Mouse (Mus musculus) limb, embryonic 12.5 days (tissue): ENCODE measurements around the gene 2310022B05Rik. TPM values are rescaled to one million over a fixed set of nuclear protein-coding genes. Genes with fewer than 3 reads are reported as not detected.

ENCODE experiments used
- ATAC-seq: fragments of 200-750 bp; cut with Nextera tagmentation; 2 replicates; pipeline ENCODE4 v1.8.0; 2017; ENCODE audit warnings: low read depth, moderate TSS enrichment; ENCODE audit not compliant: insufficient number of reproducible peaks, insufficient read depth, low FRiP score, low TSS enrichment
- H3K27ac ChIP-seq: fragments of 300-500 bp; sonication (generic); 2 replicates; pipeline ENCODE4 v1.5.1; 2016; ENCODE audit warnings: mild to moderate bottlenecking, moderate library complexity
- H3K27me3 ChIP-seq: fragments of 300-500 bp; sonication (generic); 2 replicates; pipeline ENCODE4 v1.6.1; 2016; ENCODE audit warnings: mild to moderate bottlenecking, moderate library complexity
- H3K36me3 ChIP-seq: fragments of 300-500 bp; sonication (generic); 2 replicates; pipeline ENCODE4 v1.6.1; 2016; ENCODE audit warnings: mild to moderate bottlenecking, moderate library complexity
- H3K4me1 ChIP-seq: fragments of 300-500 bp; sonication (generic); replicated peaks from 2 replicates; pipeline ENCODE4 v1.6.1; 2016
- H3K4me2 ChIP-seq: fragments of 300-500 bp; sonication (generic); 2 replicates; pipeline ENCODE4 v1.6.1; 2016; ENCODE audit warnings: mild to moderate bottlenecking, moderate library complexity
- H3K4me3 ChIP-seq: fragments of 300-500 bp; sonication (generic); replicated peaks from 2 replicates; pipeline ENCODE4 v1.5.1; 2016; ENCODE audit warnings: mild to moderate bottlenecking
- H3K9ac ChIP-seq: fragments of 300-500 bp; sonication (generic); replicated peaks from 2 replicates; pipeline ENCODE4 v1.6.1; 2016; ENCODE audit warnings: mild to moderate bottlenecking, moderate library complexity
- H3K9me3 ChIP-seq: fragments of 300-500 bp; sonication (generic); 2 replicates; pipeline ENCODE4 v1.6.1; 2016; ENCODE audit warnings: mild to moderate bottlenecking, moderate library complexity
- WGBS: fragments of 180-500 bp; shearing (Covaris S2); methylation state at CpG from one replicate; pipeline ENCODE4 v1.1.7; 2016; 5-methylcytosine and 5-hydroxymethylcytosine counted together
- polyA plus RNA-seq: library from polyadenylated mRNA; unstranded; fragments of >200 nt; fragmentation: Nextera tagmentation; extraction: Ambion mirVana; gene quantifications from 2 replicates; pipeline ENCODE4 v1.2.1, GENCODE M21; 2016

The 2310022B05Rik gene
- polyA plus RNA-seq, 1 experiment from 2014 or later: 29.1 TPM

DNA sequence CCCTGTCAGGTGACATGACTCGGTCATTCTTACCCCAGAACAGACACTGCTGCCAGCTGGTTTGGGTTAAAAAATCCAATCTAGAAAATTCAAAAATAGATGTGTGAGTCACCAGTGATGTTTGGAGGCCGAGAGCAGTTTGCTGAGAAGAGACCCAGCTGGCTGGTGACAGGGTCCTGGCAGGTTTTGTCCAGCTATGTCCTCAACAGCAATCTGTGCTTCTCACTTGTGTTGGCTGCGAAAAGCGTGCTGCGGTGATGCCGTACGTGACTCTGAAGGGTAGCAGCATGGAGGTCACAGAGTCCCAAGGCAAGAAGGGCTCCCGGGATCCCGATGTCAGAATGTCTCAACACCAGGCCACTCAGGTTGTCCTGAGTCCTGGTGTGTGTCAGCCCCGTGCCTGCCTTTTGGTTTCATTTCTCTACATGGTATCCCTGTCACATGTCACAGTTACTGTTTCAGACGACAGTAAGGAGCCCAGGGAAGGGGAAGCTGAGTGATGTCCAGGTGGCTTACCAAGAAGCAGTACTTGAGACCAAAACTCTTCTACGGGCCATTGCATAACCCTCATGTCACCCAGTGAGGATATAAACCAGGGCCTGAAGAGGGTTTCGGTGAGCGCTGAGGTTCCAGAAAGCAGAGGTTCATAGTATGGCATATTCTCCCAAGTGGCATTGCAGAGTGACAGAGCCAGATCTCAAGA lies 30.0 kb downstream of the 2310022B05Rik start:
- H3K9ac ChIP-seq: no peak overlapping the region
- H3K27ac ChIP-seq: no peak overlapping the region
- no peaks in the 10 kb centered on the region for H3K9me3 ChIP-seq
- no peak overlapping the region for H3K4me2 ChIP-seq
- no peaks in the 10 kb centered on the region for H3K4me1 ChIP-seq
- no peaks in the 10 kb centered on the region for H3K27me3 ChIP-seq
- H3K4me3 ChIP-seq: no peak overlapping the region
- 85% methylated on average over 14 of the region's 14 CpGs for WGBS
- H3K36me3 ChIP-seq: peaks cover 36% of the 10 kb centered on the region
- ATAC-seq: no peak

DNA sequence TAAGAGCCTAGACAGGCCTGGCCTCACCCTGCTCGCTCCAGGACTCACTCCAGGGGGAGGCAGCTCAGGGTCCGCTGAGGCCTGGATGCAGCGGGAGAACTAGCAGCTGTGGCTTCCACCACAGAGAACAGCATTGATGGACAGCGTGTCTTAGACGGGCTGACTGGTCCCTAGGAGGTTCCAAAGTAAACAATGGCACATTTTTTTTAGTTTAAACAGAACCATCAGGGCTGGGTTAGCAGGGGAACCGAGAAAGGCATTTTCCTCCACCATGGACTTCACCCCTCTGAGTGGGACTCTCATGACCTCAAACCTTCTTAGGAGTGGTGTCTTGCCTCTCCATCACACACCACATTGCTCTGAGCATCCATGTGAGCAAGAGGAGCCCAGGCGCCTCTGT lies 31.2 kb downstream of the 2310022B05Rik start:
- H3K9me3 ChIP-seq: no peaks in the 10 kb centered on the region
- peaks cover 24% of the 10 kb centered on the region for H3K36me3 ChIP-seq
- H3K27me3 ChIP-seq: no peaks in the 10 kb centered on the region
- no peak overlapping the region for H3K9ac ChIP-seq
- no peak overlapping the region for H3K27ac ChIP-seq
- no peaks in the 10 kb centered on the region for H3K4me1 ChIP-seq
- no peak overlapping the region for H3K4me2 ChIP-seq
- WGBS: 53% methylated on average over 7 of the region's 7 CpGs
- H3K4me3 ChIP-seq: no peak overlapping the region
- no peak for ATAC-seq

DNA sequence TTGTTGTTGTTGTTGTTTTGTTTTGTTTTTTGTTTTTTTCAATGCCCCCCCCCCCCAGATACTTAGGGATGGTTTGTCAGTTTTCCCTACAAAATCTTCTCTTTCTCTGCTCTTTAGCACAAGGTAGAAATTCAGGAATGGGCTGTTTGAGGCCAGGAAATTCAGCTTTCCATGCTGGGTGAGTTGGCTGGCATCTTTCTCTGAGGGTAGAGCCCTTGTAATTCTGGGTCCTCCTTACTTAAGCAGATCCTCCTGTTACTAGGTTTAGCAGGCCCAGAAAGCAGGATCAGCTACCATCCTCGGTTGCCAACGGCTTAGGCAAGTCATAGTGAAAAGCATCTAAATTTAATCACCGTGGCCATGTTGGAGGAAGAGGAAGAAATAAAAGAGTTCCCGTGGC lies 32.3 kb downstream of the 2310022B05Rik start:
- no peaks in the 10 kb centered on the region for H3K4me1 ChIP-seq
- no peaks in the 10 kb centered on the region for H3K27me3 ChIP-seq
- WGBS: 86% methylated on average over 4 of the region's 4 CpGs
- H3K36me3 ChIP-seq: peaks cover 14% of the 10 kb centered on the region
- H3K9me3 ChIP-seq: no peaks in the 10 kb centered on the region
- H3K4me2 ChIP-seq: no peak overlapping the region
- no peak for ATAC-seq
- no peak overlapping the region for H3K9ac ChIP-seq
- H3K27ac ChIP-seq: no peak overlapping the region
- H3K4me3 ChIP-seq: no peak overlapping the region

DNA sequence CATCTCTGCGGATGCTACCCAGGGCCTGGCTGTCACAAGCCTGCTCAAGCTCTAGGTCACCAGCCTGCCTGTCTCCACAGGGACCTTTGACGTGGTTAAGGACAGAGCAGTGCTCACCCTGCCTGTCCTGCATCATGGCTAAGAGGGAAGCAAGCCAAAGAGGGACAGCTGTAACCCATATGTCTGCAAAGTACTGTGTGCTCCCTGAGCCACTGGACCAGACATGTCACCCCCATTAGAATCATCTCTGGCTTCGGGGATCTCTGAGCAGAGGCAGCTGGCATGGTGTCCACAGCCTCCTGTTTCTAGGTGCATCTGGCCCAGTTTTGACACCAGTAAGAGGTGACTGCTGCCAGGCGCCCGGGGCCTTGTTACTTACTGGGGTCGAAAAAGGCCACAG lies 32.7 kb downstream of the 2310022B05Rik start:
- WGBS: 75% methylated on average over 6 of the region's 6 CpGs
- H3K36me3 ChIP-seq: peaks cover 10% of the 10 kb centered on the region; the same call in 1 of the 2 replicates
- H3K4me1 ChIP-seq: no peaks in the 10 kb centered on the region
- no peak overlapping the region for H3K27ac ChIP-seq
- H3K4me2 ChIP-seq: no peak overlapping the region
- no peak overlapping the region for H3K4me3 ChIP-seq
- no peak overlapping the region for H3K9ac ChIP-seq
- no peaks in the 10 kb centered on the region for H3K27me3 ChIP-seq
- no peak for ATAC-seq
- H3K9me3 ChIP-seq: no peaks in the 10 kb centered on the region

DNA sequence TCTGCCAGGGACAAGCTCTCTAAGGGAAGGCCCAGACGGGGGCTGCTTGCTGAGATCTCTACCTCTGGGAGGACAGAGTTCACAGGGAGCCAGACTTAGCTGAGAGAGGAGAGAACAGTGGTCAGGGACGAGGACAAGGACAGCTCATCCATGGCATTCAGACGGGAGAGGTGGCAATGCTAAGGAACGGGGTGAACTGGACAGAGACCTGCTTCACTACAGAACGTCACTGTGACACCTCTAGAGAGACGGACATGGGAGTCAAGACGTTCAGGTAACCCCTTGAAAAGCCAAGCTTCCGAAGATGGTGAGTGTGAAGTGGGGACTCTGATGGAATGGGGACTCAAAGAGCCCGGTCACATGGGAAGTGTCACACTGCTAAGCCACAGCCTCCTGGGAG lies 36.9 kb downstream of the 2310022B05Rik start:
- no peaks in the 10 kb centered on the region for H3K36me3 ChIP-seq
- no peak for ATAC-seq
- H3K9me3 ChIP-seq: no peaks in the 10 kb centered on the region
- H3K27ac ChIP-seq: no peak overlapping the region
- no peaks in the 10 kb centered on the region for H3K27me3 ChIP-seq
- H3K4me2 ChIP-seq: no peak overlapping the region
- H3K4me1 ChIP-seq: 0 out of 2 replicates have a peak, but pooled peaks cover 5% of the 10 kb centered on the region
- H3K4me3 ChIP-seq: no peak overlapping the region
- 80% methylated on average over 9 of the region's 9 CpGs for WGBS
- no peak overlapping the region for H3K9ac ChIP-seq

DNA sequence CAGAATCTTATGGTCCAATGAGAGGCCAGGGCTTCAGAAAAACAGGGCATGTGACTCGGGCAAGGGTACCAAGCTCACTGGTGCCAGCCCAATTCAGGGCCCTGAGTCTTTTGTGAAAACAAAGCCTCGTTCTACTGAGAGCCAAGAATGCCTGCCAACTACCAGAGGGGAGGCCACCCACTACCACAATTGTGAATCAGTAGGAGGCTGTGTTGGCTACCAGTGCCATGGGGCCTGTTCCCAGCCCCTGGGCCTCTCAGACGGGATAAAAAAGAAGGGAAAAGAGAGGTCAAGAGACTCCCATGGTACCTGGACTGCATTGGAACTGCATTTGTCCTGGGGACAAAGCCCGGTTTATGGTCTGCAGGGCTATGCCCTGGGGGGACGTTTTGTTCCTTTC lies 41.9 kb downstream of the 2310022B05Rik start:
- H3K27ac ChIP-seq: no peak overlapping the region
- ATAC-seq: no peak
- no peak overlapping the region for H3K4me2 ChIP-seq
- H3K4me3 ChIP-seq: no peak overlapping the region
- peaks cover 5% of the 10 kb centered on the region; the same call in 1 of the 2 replicates for H3K27me3 ChIP-seq
- H3K36me3 ChIP-seq: no peaks in the 10 kb centered on the region
- no peaks in the 10 kb centered on the region for H3K9me3 ChIP-seq
- WGBS: 64% methylated on average over 5 of the region's 5 CpGs
- H3K4me1 ChIP-seq: peaks cover 10% of the 10 kb centered on the region
- no peak overlapping the region for H3K9ac ChIP-seq

DNA sequence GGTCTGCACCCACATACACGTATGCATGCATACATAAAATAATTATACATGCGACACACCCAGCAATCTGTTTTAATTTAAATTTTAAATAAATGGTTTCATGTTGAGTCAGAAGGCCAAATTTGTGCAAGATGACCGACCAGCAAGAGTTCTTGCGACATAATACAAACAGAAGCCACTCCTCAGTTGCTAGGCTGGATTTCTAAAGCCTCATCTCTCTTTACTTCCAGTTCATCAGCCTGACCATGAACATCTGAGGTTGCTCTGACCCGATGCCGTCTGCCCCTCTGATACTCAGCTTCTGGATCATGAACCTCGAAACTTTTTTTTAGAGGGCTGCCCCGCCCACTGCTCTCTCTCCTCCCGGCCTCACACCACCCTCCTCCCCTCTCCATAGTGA lies 44.9 kb downstream of the 2310022B05Rik start:
- no peaks in the 10 kb centered on the region for H3K36me3 ChIP-seq
- no peak overlapping the region for H3K4me2 ChIP-seq
- ATAC-seq: no peak
- no peak overlapping the region for H3K4me3 ChIP-seq
- H3K4me1 ChIP-seq: peaks cover 9% of the 10 kb centered on the region
- WGBS: 63% methylated on average over 9 of the region's 9 CpGs
- H3K27ac ChIP-seq: no peak overlapping the region
- no peaks in the 10 kb centered on the region for H3K9me3 ChIP-seq
- H3K9ac ChIP-seq: no peak overlapping the region
- H3K27me3 ChIP-seq: peaks cover 12% of the 10 kb centered on the region; the same call in 1 of the 2 replicates

DNA sequence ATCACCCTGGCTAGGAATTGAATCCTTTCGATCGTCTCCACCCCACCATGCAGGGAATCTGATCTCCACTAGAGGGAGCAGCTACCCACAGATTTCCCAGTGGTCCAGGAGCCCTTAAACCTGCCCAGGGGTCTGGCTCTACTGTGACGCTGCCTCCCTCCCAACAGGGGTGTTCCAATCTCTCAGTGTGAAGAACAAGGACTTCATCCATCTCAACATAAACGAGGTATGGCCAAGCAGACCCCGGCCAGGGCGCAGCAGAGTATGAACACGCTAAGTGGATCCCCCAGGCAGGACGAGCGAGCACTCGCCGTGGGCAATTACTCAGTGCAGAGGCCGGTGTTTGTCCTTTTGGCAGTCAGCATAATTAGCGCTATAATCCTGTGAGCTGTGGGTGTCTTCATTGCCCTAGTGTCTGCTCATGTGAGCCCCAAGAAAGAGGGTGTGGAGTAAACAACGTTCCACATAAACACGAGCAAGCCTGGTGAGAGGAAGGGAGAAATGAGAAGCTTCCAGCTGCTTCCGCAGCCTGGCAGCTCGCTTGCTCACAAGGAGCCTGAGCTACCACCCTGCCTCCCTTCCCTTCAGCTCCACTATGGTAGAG lies 45.8 kb downstream of the 2310022B05Rik start:
- peak overlapping the region; percentile 41 for H3K4me3 ChIP-seq
- peak overlapping the region; percentile 53 for H3K9ac ChIP-seq
- no peak overlapping the region for H3K27ac ChIP-seq
- 7% methylated on average over 17 of the region's 17 CpGs for WGBS
- peak overlapping the region; percentile 71 for H3K4me2 ChIP-seq
- H3K9me3 ChIP-seq: no peaks in the 10 kb centered on the region
- H3K27me3 ChIP-seq: peaks cover 12% of the 10 kb centered on the region; the same call in 1 of the 2 replicates
- ATAC-seq: peak; percentile 57; the same call in 1 of the 2 replicates
- peaks cover 9% of the 10 kb centered on the region for H3K4me1 ChIP-seq
- no peaks in the 10 kb centered on the region for H3K36me3 ChIP-seq

DNA sequence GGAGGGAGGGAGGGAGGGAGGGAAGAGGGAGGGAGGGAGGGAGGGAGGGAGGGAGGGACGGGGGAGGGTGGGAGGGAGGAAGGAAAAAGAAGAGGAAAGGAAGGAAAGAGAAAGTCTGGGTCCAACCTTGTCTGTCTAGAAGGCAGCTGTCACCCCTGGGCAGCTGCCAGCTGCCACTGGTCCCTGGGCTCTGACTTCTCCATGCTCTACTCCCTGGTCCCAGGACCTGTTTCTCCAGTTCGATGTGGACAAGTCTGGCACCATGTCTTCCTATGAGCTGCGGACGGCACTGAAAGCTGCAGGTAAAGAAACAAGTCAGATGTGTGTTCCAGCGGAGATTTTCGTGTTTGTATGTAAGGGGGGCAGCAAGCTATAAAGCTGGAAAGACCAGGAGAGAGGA lies 48.8 kb downstream of the 2310022B05Rik start:
- Histone ChIP-seq H3K9ac (no peak overlapping the region), H3K4me3 (no peak overlapping the region), H3K4me1 (peaks cover 9% of the 10 kb centered on the region), H3K4me2 (no peak overlapping the region), H3K27ac (no peak overlapping the region), H3K27me3 (peaks cover 18% of the 10 kb centered on the region; the same call in 1 of the 2 replicates), H3K9me3 (no peaks in the 10 kb centered on the region), H3K36me3 (no peaks in the 10 kb centered on the region)
- 79% methylated on average over 5 of the region's 6 CpGs for WGBS
- ATAC-seq: no peak

DNA sequence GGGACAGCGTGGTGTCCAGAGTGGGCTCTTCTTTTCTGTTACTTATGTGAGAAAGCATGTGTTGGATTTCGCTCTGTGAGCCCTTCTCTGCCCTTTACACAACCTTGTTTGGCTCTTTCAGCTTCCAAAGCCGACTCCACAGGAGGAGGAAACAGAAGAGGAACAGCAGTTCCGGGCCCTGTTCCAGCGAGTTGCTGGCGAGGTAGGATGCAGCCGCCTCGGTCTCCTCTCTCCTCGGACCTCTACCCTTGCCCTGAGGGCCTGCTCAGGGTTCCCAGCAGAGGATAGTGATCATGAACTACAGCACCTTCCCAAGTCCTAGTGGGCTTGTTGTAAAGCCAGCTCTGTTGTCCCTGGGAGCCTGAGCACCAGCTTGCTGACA lies 54.2 kb downstream of the 2310022B05Rik start:
- H3K27me3 ChIP-seq: peaks cover 9% of the 10 kb centered on the region
- H3K9ac ChIP-seq: no peak overlapping the region
- 78% methylated on average over 9 of the region's 9 CpGs for WGBS
- ATAC-seq: no peak
- H3K27ac ChIP-seq: no peak overlapping the region
- no peaks in the 10 kb centered on the region for H3K4me1 ChIP-seq
- H3K4me3 ChIP-seq: no peak overlapping the region
- H3K9me3 ChIP-seq: no peaks in the 10 kb centered on the region
- H3K36me3 ChIP-seq: no peaks in the 10 kb centered on the region
- no peak overlapping the region for H3K4me2 ChIP-seq

DNA sequence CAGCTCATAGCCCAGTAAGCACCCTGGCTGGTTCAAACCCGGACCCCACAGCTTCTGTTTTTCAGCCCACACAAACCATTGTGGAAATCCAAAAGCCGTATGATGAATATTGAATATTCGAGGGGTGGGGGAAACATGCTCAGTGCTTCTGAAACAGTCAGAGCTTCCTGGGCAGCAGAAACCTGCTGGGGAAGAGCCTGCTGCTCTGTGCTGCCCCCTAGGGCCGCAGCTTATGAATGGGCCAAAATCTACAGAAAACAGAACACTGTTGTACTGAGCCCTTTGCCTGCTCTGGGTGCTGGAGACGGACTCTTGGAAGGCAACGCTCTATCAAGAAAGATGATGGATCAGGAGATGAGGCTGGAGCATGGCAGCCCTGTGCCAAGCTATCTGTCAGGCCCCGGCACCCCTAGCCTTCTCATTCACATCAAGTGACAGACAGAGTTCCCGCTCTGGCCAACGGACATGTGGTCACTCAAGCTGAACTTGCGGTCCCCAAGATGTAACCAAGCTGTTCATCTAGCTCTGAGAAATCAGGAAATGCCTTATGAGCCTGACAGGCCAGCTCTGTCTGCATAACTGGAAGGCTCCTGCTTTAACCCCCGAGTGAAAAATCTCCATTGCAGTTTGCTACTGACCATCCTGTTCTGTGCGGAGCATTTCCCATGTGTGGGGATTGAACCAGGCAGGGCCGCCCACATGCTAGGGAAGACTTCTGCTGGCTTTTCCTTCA lies 54.8 kb downstream of the 2310022B05Rik start:
- Histone ChIP-seq H3K27ac (no peak overlapping the region), H3K4me2 (no peak overlapping the region), H3K27me3 (peaks cover 9% of the 10 kb centered on the region), H3K9me3 (no peaks in the 10 kb centered on the region), H3K4me1 (no peaks in the 10 kb centered on the region), H3K9ac (no peak overlapping the region), H3K4me3 (no peak overlapping the region), H3K36me3 (no peaks in the 10 kb centered on the region)
- WGBS: 75% methylated on average over 13 of the region's 13 CpGs
- ATAC-seq: no peak
